Mouse (Mus musculus) stomach, postnatal 0 days (tissue): ENCODE data around the gene Stk10.

Experiments
- CTCF ChIP-seq: IDR thresholded peaks from 2 replicates; pipeline ENCODE4 v1.5.1; 2016; ENCODE audit warnings: antibody characterized with exemption, low read depth, mild to moderate bottlenecking, moderate library complexity
- EP300 ChIP-seq: optimal IDR thresholded peaks from 2 replicates; pipeline ENCODE3; 2016; ENCODE audit warnings: antibody characterized with exemption

- TF ChIP-seq CTCF (no peak), EP300 (no peak)
Measured at GRCm38 (mm10) chr11:32563660-32564059, 30.6 kb downstream of the Stk10 start.
